Mouse (Mus musculus): Measurements from ENCODE around the gene Ctnnd2. TPM values are rescaled to one million over a fixed set of nuclear protein-coding genes. Genes with fewer than 3 reads are reported as not detected.

The Ctnnd2 gene
- total RNA-seq, 2 experiments from 2014 or later, result 205 to 208 TPM

DNA sequence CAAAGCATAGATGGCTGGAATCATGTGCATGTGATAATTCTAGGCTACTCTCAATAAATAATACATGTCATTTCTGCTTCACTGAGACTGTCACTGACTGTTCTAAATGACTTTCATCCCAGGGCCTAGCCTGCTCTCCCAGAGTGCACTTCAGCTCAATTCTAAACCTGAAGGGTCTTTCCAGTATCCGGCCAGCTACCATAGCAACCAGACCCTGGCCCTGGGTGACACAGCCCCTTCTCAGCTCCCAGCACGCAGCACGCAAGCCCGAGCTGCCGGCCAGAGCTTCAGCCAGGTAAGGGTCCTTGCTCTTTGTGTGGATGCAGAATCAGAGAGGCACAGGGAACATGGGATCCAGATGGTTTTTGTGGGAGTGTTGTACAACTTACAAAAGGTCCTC is 462.1 kb downstream of the Ctnnd2 start:
- DNase-seq (ENCODE audit: low spot score in 2 of 2), result no peak

DNA sequence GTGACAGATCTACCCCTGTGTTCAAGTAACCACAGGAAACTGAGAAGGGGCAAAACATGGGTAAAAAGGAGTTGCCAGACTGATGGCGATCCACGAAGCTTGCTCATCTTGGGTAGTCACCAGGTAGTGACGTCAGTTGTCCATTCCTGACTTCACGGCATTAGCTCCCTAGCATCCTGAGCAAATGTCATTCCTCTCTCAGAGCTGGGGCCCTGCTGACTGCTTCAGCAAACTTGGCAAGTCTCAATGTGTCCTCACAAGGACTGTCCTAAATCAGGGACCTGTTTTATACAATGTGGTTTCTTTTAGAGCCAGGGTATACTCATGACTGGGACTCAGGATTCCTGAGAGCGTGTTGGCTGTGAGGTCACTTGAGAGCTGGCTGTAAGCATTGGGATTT is 468.3 kb downstream of the Ctnnd2 start:
- no peak for DNase-seq (ENCODE audit: low spot score in 2 of 2)

DNA sequence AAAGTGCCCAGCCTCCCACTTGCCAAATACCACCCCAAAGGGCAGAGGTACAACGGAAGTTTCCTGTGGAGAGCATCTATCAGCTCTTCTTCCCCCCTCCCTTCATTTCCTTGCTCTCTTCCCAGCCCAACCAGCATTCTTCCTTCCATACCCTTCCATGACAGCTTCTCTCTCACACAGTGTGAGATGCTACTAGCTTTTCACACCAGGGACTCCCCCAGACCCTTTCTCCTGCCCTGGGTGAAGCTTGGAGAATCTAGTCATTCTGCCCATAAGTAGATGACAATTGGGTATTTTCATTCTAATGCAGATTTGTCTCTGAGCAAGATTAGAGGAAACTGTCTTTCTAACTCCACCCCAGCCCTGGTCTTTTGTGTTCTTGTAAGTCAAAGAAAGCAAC is 473.3 kb downstream of the Ctnnd2 start:
- DNase-seq (ENCODE audit: low spot score in 2 of 2), result no peak

DNA sequence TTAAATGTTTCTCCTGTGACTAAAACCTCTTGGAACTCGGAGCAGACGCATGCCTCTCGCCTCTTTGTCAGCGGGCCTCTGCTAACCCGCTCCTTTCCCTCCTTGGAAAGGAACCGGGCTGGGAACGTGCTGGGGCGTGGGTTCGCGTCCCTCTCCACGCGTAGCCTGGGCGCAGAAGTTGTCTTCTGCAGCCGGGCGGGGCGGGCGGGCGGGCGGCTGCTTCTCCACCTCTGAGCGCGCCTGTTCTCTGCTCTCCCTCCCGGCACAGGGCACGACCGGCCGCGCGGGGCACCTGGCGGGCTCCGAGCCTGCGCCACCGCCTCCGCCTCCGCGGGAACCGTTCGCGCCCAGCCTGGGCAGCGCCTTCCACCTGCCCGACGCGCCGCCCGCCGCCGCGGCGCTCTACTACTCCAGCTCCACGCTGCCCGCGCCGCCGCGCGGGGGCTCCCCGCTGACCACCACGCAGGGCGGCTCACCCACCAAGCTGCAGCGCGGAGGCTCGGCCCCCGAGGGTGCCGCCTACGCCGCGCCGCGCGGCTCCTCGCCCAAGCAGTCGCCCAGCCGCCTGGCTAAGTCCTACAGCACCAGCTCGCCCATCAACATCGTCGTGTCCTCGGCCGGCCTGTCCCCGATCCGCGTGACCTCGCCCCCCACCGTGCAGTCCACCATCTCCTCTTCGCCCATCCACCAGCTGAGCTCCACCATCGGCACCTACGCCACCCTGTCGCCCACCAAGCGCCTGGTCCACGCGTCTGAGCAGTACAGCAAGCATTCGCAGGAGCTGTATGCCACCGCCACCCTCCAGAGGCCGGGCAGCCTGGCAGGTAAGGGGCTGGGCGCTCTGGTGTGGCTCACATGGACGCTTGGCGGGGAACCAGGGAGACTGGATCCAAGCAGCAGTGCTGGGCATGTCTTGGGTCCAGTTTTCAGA is 474.4 kb downstream of the Ctnnd2 start:
- peak; percentile 25 to 34 for DNase-seq (ENCODE audit: low spot score in 2 of 2)

DNA sequence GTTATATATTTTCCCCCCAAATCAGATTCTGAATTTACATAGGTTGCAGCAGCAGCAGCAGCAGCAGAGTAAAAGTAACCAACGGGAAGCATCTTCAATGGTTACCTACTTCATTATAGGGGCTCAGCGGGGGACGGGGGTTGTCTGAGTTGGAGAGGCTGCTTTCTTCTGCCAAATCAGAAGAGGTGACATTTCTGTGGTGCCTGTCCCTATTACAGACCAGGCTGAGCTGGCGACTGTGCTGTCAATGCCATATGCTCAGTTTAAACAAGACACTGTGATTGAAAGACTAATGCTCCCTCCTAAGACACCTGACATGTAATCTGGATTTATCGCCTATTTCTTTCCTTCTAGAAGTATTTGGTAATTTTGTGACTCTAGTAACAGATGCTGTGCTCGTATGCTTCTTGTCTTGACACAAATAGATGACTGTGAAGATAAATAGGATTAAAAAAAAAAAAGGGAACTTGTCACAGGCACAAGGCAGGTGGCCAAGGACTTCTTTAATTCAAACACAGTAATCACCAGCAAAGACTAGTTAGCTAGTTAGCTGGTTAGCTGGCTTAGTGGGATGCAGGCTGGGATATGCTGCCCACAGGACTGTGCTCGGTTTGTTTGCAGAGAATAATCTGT is 475.4 kb downstream of the Ctnnd2 start:
- DNase-seq (ENCODE audit: low spot score in 2 of 2), result peak in 1 of 2 experiments; percentile 39

DNA sequence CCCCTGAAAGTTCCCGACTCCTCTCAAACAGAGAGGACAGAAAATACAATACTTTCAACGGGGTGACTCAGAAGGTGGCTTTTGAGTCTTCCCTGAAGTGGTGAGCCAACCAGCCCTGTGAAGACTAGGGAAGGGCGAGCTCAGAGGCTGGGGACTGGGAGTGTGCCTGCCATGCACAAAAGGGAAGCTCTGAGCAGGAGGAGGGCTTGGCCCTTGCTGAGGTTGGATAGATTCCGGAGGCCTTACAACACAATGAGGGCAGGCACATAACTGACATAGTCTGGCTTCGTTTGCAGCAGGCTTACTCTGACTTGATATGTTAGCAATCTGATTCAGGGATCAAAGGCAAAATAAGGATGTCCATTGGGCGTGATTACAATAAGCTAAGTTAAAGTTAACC is 477.6 kb downstream of the Ctnnd2 start:
- no peak for DNase-seq (ENCODE audit: low spot score in 2 of 2)

DNA sequence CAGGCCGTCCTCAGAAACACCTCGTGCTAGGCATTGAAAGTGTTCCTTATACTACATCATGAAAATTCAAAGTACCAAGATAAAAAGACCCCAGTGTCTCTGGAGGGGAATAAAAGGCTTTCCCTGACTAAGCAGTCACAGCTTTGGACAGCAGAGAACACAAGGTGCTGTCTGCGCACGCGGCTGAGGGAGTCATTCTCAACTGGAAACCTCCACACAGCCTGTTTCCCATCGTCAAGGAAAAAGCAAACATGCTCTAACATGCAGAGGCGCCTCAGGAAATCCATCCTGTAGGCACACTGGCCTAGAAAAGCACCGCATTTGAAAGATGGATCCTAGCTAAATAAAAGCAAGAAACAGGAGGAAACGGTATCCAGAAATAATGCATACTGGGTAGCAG is 483.0 kb downstream of the Ctnnd2 start:
- DNase-seq (ENCODE audit: low spot score in 2 of 2), result no peak

DNA sequence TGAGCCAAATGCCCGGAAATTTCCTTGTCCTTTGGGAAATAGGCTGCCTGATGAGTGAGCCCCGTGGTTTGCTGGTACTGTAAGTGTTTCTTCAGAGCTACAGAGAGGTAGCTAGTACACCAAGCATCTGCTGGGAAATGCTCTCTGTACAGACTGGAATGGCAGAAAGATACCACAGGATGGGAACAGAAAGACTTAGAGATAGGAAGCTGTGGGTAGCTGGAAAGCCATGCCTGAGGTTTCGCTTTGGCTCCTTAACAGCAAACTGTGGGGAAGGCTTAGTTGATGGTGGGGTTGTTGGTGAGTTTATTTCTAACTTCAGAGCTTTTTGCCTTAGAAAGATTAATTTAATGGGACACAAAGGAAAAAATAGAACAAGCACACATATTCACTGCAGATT is 485.2 kb downstream of the Ctnnd2 start:
- DNase-seq (ENCODE audit: low spot score in 2 of 2), result no peak

DNA sequence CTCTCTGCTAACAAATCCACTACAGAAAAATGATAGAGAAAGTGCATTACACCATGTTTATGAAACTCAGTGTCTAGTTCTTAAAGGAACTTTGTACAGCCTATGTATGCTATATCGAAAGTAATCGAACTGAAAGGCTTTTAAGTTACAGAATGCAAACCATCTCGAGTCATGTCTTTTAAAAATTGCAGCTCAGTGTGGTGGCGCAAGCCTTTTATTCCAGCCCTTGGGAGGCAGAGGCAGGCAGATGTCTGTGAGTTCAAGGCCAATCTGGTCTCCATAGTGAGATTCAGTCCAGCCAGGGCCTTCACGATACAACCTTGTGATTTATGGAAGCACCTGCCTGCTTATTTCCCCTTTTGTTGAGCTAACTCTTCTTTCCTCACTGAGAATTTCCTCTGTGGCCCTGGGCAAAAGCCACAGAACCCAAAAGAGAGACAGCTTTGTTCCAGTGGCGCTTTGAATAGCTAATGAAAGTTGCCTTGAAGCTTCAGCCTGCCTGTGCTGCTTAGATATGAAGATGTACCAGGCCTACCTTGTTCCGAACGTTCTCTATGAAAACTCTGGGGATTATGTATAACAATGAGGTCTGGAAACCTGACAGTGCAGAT is 488.3 kb downstream of the Ctnnd2 start:
- no peak for DNase-seq (ENCODE audit: low spot score in 2 of 2)

DNA sequence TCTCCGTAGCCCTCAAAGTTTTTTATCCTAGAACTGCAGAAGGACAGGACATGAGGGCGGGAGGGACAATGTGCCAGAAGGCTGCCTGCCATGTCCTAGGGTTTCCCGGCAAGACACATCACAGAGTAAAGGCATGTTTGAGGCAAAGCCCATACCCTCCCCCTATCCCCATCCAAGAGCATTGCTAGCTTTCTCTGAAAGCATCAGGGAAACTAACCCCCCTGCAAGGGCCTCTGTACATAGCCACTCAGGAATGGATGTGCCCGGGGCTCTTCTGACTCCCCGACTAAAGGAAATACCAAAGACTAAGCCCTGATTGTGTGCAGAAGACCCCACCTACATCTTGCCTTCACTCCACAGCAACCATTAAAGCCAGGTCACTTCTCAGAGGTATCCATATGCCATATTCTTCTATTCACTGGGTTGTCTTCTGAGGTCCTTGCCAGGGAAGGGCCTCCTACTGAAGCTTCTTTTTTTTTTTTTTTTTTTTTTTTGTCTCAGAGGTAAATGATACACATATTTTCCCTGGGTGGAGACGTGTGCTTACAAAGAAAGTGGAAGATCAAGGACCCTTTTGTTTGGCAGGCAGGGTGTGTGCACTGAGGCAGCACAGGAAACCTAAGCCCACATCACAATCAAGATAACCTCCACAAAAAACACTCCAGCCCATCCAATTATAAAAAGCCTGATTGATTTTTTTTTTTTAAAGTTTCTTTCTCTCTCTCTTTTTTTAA is 489.5 kb downstream of the Ctnnd2 start:
- no peak for DNase-seq (ENCODE audit: low spot score in 2 of 2)

DNA sequence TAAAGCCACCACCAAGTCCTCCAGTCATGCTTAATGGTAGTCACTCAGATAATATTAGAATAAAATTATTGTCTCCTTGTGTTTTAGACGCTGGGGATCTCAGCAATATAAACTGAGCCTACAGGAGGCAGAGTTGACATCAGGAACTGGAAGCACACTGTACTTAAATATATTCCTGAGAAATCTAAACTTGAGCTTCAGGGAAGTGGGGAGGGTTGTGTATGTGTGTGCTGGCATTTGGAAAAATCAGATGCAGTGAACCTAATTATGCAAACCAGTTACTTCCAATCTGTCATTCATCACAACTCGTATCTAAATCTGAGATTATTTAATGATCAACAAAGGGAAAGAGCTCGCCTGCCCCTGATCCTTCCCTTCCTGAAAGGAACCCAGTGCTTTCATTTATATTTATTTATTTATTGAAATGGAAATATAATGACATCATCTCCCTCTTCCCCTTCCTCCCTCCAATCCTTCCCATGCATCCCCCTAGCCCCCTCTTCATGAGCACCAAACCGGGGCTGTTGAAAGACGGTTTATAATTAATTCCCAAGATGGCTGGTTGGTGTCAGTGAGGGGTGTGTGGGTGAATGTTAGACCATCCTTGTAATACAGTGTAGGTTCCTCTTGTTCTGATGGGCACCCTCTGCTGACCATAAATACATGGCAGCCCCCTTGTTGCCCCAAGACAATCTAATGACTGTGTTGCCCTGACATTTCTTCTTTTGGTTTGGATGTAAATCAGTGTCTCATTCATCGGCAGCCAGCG is 495.6 kb downstream of the Ctnnd2 start:
- DNase-seq (ENCODE audit: low spot score in 2 of 2), result no peak

DNA sequence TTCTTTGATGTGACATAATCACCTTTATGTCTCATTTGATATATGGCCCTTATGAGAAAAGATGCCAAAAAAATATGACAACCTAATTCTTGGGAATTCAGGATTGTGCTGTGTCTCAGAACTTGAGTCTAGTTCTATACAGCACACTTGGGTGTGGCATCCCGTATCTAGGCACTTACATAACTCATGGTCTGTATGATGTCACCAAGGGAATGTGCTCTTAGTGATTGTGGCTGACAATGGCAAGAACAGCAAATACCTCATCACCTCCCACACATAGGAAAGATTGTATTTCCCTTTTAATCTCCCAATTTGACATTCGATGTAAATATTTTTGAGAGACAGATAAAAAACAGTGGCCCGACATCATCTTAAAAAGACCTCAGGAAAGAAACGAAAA is 509.5 kb downstream of the Ctnnd2 start:
- DNase-seq (ENCODE audit: low spot score in 2 of 2), result no peak

DNA sequence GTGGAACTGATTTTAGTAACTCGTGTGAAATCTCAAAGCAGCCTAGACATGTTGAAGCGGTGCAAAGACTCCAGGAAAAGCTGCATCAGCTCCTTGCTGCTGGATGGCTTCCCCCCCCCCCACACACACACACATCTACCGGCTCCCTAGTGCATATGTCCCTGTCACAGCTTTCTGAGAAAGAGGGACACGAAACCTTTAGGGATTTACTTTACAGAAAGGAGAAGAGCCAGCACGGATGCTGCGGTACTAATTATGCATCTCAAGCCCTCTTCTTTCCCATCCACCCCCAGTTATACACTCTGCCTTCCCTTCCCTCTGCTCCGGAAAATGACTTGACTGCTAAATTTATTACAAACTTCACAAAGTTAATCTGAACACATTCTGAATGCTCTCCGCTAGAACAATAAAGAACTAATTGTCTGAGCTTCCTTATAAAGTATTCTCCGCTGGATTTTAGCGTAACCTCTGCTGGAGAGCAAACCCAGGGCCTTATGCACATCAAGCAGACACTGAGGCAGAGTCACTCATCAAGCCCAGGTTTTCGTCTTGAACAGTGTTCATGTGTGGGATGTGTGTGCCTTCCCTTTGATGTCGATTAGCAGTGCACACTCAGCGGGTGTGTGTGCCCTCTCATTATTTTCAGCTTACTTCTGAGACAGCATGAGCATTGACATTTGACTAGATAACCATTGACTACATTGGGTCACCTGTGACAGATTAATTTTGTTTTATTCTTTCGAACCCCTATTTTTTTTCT is 510.1 kb downstream of the Ctnnd2 start:
- no peak for DNase-seq (ENCODE audit: low spot score in 2 of 2)

DNA sequence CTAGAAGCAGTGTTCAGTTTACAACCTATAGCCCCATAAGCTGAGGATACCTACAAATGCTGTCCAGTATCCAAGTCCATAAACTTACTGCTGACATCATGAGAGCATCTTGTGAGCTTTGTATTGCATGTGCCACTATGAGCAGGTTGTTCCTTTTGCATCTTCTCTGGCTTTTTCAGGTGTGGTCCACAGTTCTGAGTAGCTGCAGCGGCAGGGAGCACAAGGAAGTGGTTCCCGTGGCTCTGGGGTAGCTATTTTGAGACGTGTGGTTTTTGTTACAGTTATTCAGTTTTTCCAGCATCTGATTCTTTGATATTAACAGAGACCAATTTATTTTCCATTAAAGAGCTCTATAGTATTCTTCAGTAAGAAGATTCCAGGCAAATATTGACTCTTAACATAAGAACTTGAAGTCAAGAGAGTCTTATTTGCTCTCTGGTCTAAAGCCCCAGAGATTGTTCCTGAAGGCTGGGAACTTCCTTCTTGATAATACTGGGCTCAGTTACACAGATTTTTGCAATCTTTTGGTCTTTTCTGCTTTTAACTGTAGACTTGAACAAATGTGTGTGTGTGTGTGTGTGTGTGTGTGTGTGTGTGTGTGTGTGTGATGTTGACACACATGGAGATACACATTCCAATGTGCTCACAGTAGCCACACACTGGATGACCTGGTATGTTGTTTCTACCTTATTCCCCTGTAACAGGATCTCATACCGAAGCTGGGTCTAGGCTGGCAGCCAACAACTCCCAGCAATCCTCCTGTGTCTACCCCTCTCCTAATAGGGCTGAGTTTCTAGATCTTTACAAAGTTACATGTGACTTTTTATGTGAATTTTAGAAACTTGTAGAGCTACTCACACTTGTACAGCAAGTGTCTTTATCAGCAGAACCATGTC is 514.1 kb downstream of the Ctnnd2 start:
- DNase-seq (ENCODE audit: low spot score in 2 of 2), result no peak

DNA sequence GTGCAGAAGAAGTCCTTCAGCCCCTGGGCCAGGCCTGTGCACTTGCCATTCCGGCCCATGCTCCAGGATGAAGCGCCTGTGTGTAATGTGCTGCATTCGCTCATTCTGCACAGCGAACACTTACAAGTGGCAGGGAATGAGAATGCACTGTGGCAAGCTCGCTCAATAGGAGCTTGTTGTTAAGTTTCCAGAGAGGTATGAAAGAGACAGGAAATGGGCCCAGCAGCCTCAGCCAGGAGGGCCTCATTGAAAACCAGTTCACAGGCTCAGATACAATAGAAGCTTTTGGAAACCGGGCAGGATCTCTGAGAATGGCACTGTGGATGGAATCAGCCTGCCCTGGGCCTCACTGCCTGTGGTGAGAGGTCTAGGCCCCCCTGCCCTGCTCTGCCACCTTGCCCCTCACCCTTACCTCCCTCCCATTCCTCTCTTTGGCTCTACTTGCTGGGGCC is 521.4 kb downstream of the Ctnnd2 start:
- peak; percentile 39 to 63 for DNase-seq (ENCODE audit: low spot score in 2 of 2)

DNA sequence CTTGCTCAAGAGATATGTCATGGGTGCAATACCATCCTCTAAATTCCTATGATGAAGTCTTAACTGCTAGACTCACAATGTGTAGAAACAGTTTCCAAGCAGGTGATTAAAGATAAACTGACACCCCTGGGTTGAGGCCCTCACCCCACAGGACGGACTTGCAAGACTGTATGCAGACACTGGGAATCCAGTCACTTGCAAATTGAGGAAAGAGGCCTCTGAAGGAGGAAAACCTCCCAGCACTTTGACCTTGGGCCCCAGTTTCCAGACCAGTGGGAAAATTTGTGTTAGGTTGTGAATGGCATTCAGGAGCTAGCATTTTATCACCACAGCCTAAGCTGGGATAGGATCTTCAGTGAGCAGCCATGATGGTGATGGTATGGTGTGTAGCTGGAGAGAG is 521.9 kb downstream of the Ctnnd2 start:
- no peak for DNase-seq (ENCODE audit: low spot score in 2 of 2)

DNA sequence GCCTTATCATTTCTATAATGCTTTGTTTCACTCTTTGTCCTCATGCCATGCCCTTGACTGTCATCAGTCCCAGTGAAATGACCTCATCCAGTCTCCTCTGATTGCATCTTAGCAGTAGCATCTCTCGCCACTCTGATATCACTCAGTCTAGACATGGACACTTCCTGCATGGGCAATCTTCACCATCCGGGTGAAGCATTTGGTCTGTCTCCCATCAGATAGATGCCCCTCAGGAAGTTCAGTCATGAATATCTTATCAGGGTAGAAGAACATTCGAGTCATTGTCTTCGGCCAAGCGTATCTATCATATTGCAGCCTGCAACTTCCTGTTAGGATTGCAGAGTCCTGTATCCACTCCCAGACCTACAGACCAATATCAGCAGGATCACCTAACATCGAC is 523.5 kb downstream of the Ctnnd2 start:
- no peak for DNase-seq (ENCODE audit: low spot score in 2 of 2)

DNA sequence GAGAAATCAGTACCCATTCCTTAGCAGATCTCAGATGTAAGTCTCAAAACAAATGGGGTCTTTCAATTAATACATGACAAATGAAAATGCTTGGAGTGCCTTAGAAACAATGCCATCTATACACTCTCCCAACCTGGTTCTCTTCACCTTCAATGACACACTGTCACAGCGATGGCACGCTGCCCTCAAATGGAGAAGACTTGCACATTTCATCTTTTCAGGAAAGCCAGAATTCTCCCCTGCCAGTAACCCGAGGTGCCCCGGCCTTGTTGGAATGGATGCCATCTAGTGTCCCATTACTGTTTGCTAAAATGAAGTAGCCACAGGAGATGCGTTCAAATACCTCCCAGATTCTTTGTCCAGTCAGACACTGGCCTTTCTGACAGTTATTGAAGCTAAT is 525.0 kb downstream of the Ctnnd2 start:
- DNase-seq (ENCODE audit: low spot score in 2 of 2), result no peak

DNA sequence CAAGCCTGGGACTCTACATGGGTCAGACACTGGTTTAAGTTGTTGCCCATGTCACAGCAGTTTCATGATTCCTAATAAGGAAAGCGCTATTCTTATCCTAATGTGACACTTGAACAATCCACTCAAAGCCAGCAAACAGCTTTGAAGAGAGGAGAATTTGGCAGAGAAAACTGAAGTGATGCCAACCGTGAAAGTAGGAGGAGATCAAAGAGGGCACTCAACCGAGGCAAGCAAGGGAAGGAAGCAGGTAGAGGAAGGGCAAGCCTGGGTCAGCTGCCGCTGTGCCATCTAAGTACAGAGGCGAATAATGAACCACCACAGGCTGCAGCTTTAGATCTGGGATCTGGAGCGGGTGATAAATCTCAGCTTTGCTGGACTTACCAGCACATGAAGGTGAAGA is 528.4 kb downstream of the Ctnnd2 start:
- no peak for DNase-seq (ENCODE audit: low spot score in 2 of 2)
